Mouse (Mus musculus) natural killer cell, adult 2 months (primary cell): Measurements from ENCODE around the gene F2rl1.
"Not testable (repeated sequence)": the region's sequence is repeated elsewhere in the genome, so short reads cannot be mapped to it uniquely, and the experiment has no call there.

Experiments used
- DNase-seq, 2 experiments: peaks; one replicate each; pipeline ENCODE4 v3.0.0; 2022; ENCODE audit warnings: low spot score in 2 of 2

Gene F2rl1

DNA sequence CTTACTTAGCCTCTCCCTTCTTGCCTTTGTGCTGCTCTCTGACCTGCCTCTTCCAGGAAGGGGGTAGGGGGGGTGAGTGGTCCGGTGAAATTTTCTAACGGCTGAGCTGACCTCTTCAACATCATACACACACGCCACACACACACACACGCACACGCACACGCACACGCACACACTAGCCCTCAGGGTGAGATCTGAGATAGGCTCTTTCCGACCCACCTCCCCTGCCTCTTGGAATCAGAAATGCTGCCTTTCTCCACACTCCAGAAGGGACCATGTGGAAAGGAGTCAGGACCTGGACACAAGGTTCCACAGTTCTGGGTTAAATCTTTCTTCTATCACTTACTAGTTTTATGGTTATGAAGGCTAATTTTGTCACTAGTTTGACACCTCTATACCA, 8.6 kb upstream of the F2rl1 start:
- no peak for DNase-seq

DNA sequence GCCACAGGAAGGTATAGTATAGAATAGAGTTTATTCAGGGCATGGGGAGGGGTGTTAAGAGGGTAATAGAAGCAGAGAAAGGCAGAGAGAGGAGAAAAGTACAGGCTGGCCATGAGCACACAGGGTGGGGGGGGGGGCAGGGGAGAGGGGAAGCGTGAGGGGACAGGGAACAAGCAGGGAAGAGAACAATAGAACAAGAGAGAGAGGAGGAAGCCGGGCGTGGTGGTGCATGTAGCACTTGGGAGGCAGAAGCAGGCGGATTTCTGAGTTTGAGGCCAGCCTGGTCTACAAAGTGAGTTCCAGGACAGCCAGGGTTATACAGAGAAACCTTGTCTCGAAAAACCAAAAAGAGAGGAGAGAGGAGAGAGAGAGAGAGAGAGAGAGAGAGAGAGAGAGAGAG, 8.1 kb upstream of the F2rl1 start:
- DNase-seq: not testable (repeated sequence)

DNA sequence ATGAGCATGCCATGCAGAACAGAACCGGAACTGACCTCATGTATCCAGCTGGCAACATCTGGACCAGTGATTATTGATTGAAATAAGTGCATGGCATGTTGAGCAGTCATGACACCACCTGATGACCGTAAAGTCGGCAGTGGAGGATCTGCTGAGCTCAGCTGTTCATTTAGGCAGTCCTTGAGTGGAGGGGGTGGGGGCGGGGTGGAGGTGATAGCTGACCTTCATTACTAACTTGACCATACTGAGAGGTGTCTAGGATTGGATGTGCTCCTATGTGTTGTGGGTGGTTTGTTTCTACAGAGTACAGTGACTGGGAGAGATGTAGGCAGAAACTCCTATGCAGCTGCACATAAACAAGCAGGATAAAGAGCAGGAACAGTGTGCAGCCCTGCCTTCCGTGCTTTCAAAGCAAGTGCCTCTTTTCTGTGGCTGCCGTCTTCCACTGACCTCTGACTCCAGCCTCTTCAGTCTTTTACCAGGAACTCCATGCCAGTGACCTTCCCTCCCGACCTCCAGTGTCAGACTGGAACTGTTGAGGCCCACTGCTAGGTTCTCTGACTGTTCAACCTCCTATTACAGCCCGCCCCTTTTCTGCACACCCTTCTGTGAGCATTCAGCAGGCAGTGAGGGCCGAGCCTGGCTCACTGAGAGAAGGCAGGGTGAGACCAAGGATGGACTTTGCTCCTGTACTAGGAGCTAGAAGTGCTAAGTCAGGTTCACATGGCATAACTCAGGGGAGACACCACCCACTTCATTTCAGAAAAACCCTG, 6.4 kb upstream of the F2rl1 start:
- DNase-seq: no peak

DNA sequence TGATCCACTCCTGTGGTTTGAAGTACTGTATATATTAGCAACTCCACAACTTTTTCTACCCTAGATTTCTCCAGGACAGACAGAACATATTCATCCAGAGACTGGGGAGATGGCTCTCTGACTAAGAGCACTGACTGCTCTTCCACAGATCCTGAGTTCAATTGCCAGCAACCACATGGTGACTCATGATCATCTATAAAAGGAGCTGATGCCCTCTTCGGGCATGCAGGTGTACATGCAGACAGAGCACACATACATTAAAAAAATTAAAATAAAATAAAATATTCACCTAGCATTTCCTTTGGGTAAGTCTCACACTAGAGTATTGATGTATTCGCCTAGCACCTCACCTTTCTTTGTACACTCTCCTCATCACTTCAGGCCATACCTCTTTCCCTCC, 4.2 kb upstream of the F2rl1 start:
- no peak for DNase-seq

DNA sequence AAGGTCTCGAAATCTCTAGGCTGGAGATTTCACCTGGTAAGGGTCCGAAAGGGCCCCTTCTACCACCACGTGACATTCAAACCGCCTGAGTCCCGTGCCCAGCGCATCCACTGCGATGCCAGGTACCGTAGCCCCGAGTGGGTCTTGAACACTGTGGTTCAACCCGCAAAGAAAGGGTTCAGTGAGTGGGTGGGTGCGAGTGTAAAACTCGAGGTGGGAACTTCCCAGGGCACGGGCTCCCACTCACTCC, 678 bp downstream of the F2rl1 start:
- DNase-seq: peak; percentile 5 to 12

DNA sequence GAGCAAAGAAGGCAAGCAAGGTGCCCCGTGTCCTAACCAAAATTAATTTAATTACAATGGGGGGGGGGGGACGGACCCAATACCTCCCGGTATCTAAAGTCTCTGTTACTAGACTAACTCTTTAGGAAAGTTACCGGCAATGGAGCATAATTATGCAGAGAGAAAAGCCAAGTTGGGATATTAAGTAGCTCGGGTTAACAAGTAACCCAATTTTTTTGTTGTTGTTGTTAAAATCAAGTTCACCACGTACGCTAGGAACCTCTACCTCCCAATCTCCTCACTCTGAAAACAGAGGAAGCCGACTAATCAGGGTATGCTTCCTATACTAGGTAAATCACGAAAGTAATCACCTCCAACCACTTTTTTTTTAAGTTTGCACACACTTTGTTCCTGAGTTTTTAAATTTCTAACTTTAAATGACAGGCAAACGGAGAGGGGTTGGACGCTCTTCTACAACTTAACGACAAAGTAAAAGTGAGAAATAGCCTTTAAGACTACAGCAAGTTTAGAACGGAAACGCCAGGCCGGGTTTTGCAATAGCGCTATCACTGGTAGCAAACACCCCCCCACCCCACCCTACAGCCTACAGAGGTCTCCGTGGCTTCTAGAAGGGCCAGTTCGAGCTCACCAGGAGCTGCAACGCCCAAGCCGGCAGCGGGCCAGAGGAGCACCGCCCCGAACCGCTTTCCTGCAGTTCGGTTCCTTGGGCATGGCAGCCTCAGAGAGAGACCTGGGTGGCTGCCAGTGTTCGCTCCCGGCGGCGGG, 1.2 kb downstream of the F2rl1 start:
- DNase-seq: peak; percentile 12 to 15

DNA sequence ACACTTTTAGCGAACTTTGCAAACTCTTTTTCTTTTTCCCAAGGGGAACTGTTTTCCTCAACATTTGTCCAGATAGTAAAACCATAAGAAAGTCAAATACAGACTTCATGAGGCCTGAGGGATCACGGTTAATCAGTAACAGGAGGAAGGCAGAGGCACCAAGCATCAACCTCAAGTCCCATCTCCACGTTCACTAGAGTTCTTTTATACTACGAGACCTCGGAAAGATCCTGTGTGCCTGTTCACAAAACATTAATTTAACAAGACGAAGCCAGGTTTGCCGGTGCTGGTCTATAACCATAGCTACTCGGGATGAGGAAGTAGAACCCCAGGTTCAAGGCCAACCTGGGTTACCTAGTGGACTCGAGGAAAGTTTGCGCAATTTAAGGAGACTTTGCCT, 2.9 kb downstream of the F2rl1 start:
- no peak for DNase-seq

DNA sequence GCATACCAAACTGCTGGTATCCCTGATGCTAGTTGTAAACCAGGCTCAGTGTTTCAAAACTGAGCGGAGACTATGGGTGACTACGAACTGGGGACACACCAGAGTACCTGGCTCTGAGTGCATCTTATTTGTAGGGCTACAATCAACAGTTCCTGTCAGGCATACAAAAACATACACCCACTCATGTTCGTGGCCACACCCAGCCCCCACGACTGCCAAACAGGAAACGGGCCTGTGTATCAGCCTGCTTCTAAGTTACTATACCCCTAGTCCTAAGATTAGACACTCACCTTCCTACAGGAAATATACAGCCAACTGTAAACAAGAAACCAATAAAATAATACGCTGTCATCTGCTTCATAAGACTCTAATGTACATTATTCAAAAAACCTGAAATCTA, 4.0 kb downstream of the F2rl1 start:
- peak; percentile 27 for DNase-seq

DNA sequence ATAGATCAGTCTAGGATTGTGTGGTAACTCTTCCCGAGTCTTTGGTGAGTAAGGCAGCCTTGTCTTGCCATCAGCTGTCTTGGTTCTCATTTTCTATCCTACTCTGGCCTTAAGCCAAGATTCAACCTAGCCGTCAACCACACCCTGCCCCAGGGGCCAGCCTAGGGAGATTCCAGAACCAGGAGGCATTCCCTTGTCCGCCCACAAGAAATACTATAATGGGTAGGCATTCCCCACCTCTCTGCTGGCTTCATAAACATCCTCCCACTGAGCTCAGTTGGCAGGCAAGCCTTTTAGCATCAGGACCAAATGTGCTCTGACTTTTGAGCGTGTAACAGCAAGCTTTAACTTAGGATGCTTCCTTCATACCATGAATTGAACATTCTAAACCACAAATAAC, 10.3 kb downstream of the F2rl1 start:
- no peak for DNase-seq

DNA sequence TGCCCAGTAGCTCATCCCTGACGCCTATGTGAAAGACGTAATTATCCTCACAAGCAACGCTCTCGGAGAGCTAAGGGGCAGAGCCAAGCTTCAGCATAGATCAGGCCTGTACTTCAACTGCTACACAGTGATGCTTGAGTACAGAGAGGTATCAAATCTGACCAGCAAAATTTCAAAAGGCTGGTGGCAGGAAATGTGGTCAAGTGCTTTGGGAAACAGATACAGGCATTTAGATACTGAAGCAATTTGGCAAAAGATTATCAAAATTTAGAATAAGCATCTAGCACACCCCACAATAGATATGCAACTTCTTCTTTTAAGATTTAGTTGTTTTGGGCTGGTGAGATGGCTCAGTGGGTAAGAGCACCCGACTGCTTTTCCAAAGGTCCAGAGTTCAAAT, 15.0 kb downstream of the F2rl1 start:
- DNase-seq: no peak

DNA sequence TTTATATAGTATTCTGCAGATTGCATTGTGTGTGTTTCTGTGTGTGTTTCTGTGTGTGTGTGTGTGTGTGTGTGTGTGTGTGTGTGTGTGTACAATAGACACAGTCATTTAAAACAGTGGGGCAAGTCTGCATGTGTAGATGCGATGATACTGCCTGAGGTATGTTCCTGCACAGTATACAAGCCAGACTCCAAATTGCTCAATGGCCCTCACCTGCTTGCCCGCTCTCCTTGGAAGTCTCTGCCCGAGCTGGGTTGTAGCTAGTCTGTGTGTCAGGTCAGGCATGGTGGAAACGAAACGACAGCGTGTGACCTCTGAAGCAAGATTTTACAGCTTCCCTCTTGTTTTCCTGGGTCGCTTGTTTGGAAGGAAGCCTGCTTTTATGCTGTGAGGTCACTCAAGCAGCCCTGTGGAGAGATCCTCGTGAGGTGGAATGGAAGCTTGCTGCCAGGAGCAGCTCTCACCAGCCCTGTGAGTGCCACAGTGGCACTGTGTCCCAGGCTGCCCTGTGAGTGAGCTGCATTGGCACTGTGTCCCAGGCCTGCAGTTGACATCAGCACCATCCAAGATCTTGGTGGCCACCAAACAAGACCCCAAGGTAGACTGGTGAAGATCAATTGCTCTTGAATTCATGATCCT, 21.6 kb downstream of the F2rl1 start:
- DNase-seq: no peak

DNA sequence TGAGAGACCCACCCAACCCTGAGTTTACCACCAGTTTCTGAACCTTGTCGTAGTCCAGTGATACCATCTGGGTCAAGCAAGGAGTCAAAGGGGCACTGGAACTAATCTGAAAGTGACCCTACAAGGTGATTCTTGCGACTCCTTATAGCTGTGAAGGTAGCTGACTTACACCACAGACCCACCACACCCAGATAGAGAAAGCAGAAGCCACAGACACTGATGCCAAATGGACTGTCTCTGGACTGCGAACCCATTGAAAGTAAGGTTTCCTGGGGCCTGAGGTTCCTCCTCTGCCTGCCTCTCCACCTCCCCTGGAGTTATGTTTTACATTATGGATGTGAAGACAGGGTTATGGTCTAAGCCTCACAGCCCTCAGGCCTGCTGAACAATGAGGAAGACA, 28.4 kb downstream of the F2rl1 start:
- no peak for DNase-seq

DNA sequence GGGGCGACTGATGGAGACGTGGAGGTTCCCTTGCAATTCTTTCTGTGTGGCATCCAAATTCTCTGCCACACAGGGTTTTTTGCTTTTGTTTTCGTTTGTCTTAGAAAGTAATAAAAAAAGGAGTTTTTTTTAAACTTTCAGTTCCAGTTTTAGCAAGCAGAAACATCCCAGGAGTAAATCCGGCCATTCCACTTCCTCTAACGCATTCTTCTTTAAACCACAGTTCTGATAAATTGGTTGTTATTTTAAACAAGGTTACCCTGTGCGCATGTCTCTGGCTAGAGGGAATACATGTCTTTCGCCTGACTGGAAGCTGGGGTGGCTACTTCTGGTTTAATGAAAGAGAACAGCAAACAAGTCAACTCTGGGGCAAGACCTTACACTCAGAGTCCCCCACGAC, 30.2 kb downstream of the F2rl1 start:
- DNase-seq: no peak

DNA sequence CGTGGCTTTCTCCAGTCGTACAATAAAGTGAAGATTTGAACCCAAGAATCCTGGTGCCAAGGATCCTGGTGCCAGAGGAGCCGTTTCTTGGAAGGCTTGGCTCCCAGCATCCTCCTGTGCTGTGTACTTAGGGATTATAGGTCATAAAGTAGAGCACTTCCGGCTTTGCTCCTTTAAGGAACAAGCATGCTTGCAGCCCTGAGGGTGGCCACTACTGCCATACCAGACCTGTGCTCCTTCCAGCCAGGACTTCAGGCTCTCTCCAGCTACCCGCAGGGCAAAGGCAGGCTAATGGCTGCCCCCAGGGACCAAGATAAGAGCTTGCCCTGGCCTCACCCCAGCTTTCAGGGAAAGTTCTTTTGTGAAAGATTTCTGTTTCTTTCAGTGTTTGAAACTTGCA, 31.7 kb downstream of the F2rl1 start:
- DNase-seq: no peak

DNA sequence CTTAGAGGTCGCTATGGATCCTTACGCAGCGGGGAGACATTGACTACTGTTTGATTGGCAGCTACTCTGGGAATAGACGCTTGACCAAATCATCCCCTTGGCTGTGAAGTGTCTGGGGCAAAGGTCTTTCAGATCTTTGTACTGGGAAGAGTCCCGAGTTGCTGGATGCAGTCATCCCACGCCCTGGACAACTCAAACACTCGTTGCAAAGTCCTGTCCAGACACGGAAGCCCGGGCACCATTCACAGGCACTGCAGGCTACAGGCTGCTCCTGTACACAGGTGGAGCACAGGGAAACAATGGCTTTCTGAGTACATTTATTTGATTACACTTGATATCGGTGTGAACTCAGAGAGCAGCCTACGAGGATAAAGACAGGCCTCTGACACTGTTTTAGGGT, 33.7 kb downstream of the F2rl1 start:
- no peak for DNase-seq

DNA sequence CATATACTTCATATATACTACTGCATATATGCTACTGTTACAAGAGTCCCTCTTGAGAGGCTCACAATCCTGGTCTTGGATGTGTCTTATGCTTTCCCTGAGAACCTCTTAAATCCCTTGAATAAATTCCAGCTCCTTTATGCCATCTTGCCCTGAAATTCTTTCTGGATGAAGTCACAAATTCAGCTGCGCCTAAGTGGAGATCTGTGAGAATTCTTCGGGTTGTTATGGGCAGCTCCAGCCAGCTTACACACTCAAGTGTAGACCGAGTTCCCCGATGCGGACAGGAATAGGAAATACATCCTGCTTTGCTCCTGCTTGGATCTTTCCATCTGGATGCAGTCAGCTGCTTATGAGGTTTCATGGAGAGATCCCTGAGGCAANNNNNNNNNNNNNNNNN, 40.4 kb downstream of the F2rl1 start:
- DNase-seq: no peak

DNA sequence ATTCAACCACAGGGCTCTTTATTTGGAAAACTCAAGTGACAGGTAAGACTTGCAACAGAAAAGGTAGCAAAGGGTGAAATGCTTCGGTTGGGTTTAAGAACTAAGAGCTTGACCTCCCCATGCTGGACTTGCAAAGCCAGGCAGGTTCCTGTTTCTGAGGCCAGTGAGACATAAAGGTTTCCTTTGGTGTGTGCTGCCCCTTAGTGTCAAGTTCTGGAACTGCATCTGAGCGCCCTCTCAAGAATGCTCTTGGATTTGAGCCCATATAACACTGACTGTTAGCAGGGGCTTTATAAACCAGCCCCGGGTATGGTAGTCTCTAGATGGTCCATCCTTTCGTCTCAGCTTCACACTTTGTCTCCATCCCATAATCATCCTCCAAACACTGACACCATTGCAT, 43.6 kb downstream of the F2rl1 start:
- DNase-seq: peak; percentile 54 to 66

DNA sequence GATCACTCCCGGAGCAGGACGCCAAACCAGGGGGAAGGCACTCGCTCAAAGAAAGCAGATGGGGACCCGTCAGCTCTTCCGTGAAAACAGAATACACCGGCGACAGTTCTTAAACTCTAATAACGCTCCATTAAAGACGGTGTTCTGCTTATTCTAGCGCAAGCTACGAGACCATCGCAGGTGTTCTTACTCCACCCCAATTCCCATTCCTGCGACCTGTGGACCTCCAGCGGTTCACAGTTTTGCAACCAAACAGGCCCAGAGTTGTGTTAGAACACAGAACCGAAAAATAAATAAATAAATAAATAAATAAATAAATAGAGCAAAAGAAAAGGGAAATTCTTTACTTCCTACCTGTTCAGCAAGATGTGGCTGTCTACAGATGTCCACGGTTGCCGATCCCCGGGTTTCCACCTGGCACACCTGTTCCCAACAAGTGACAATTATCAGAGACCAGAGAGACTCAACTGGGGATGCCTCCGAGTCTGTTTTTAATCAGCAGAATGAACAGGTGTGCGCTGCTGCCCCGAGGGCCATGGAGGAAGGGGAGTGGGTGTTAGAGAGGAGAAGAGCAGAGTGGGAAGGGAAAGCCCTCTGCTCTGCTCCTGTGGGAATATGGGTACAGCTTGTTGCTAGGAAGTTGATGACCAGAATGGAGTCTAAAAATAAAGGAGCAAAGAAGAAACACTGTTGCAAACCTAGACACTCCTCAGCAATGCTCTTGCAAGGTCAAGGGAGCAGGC, 46.2 kb downstream of the F2rl1 start, which contains the start of gene S100z:
S100z (minus strand) TSS at position 51 of the 743 bp plus-strand sequence.
- no peak for DNase-seq

DNA sequence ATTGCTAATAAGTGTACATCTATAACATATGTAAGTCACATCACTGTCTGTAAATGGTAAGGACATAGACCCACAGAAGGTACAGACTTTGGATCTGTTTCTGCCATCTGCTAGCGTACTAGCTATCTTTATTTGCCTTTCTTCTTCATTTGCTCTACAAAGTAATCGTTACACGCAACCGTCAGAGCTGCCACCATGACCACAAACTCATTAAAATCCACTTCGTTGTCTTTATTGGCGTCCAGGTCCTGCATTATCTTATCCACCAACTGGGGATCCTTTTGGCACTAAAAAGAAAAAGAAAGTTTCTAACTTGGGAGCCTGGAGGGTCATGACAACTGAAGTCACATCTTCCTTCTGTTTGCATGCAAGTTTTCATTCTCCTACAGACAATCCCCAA, 47.9 kb downstream of the F2rl1 start:
- no peak for DNase-seq

DNA sequence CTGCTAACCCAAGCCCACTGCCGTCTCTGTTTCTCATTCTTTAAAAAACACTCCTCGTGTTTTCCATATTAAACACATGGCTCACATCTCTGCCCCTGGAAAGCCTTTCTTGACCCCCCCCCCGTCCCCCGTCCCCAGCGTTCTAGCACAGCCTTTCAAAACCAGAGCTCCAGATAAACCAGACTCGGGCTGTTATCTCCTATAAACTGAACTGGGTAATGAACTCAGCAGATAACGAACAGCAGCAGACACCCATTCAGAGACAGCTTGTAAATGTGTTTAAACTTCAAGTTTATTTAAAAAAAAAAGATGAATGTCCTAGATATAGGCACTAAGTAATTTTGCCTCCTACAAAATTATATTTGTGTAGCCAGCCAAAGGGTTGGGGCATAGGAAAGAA, 49.9 kb downstream of the F2rl1 start:
- no peak for DNase-seq

DNA sequence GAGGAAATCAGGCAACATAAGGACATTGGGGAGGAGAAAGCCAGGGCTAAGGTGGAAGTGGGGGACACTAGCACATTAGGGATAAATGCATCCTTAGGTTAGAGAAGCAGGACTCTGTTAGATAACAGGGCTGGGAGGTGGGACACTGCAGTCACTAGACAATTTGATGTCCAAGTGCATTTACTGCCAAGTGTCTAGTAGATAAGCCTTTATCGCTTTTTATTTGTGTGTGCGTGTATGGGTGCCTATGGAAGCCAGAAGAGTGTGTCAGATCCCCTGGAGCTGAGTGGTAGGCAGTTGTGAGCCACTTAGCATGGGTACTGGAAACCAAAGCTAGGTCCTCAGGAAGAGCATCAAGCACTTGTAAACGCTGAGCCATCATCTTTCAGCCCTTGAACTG, 50.7 kb downstream of the F2rl1 start:
- DNase-seq: no peak

DNA sequence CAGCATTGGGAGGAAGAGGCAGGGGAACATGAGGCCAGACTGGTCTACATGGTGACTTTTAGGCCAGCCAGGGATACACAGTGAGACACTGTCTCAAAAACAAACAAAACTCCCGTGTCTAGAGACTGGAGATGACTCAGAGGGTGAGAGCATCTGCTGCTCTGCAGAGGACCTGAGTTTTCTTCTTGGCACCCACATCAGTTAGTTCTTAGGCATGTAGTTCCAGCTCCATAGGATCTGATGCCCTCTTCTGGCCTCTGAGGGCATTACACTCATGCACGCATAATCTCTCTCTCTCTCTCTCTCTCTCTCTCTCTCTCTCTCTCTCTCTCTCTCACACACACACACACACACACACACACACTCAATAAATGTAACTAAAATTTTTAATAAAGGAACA, 54.1 kb downstream of the F2rl1 start:
- no peak for DNase-seq
